Mouse (Mus musculus) spleen, postnatal 10 days (tissue): ENCODE measurements around the gene Pde7b.

ENCODE experiments used
- DNase-seq, 2 experiments: peaks; one replicate each; pipeline ENCODE4 v3.0.0; 2021 to 2022; ENCODE audit warnings: low spot score in 2 of 2

Pde7b gene

DNA sequence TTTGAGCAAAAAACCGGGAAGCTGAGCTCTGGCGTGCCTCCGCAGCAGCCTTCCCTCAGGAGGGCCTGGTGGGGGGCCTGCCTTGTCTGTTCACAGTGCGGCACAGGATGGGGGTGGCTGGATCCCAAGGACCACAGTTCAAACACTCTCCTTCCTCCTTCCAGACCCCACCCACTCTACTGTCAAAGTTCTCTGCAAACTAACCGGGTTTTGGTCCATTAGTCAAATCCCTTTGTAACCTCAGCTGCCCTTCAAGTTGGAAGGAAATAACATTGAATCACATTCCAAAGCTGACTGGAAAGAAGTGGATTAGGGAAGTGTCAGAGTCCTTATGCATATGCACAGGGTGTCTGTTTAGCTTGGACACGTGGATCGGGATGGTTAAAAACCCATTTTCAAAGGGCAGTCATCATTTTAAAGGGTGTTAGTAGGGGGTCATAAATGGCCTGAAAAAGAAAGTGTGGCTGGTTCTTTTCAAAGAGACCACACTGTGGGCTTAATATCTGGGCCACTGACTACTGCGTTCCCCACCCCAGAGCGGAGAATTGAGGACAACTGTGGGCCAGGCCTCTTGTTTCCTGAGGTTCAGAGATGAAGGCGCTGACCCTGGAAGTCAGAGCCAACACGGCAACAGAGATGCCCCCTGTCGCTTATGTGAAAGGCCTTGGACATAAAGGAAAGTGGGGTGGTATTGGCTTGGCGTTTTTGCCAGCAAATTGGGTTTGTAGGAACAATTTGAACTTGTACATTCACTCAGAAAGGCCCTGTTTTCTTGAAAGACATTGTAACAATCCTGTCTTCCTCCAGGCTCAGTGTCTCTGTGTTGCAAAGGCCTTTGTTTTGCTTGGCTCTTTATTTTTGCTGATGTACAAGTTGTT lies 175.8 kb downstream of the Pde7b start:
- no peak for DNase-seq

DNA sequence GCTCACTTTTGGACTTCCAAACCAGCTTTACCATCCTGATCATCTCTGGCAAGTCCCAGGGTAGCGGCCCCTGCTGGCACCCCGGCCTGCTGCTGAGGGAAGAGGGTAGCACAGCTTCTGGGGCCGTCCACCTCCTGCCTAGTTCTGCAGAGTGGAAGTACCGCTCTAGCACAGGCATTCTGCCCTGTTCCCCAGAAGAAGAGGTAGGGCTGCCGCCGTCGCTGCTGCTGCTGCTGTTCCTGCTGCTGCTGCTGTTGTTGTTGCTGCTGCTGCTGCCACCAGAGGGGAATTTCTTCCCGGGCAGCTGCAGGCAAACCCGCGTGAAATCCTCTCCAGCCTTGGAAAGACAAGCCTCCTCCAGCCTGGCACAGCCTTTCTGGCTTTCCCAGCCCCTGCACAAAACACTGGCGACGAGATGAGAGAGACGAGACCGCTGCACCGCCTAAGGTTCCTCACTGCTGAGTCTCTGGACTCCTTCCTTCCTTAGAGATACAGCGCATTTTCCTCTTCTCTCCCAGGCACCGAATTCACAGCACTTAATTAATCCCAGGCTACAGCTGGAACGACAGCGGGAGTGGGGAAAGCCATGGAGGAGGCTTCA lies 176.8 kb downstream of the Pde7b start:
- peak in 1 of 2 experiments; percentile 21 for DNase-seq

DNA sequence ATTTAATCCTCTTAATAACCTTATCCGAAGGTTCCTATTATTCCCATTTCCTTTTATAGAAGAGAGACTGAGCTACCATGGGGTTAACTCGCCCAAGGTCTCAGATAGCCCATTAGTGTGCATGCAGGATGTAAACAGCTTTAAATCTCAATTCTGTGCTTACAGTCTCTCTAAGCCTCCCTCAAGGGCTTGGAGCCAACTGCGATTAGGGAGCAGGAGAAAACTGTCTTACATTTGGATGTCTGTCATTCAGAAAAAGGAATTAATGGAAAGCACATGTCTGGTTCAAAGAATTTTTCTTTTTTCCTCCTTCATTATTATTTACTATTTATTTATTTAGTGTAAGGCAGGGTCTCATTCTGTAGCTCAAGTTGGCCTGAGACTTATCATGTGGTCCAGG lies 181.8 kb downstream of the Pde7b start:
- no peak for DNase-seq

DNA sequence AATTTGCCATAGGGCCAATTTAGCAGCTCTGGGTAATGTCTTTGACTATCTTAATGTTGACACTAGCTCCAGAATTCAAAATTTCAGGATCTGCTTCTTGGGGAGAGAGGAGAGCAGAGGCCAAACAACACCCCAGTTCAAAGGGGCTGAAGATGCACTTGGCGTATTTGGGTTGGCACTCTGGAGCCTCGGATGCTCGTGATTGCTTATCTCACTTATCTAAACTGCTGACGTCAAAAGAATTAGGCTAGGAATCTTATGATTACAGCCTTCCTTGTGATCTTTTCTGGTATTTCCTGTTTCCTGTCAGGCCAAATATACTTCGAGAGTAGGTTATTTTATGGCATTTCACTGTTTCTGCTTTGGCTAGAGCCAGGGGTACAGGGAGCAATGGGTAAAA lies 191.1 kb downstream of the Pde7b start:
- DNase-seq: no peak

DNA sequence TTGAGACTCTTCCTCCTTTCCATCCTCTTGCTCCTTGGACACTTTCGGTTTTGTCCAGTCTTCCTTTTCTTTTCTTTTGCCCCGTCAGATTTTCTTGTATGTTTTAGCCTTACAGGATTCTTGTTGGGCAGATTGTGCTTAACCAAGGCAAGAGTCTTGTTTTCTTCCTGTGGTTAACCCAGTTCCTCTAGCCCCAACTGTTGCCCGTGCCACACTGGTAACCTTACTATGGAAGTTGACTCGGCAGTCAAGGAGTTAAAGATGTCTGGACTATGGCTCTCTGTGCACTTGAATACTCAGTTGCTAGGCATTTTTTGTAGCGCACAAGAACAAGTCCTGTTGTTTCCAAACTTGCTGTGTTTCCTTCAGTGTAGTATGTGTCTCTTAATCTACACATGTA lies 193.0 kb downstream of the Pde7b start:
- DNase-seq: no peak

DNA sequence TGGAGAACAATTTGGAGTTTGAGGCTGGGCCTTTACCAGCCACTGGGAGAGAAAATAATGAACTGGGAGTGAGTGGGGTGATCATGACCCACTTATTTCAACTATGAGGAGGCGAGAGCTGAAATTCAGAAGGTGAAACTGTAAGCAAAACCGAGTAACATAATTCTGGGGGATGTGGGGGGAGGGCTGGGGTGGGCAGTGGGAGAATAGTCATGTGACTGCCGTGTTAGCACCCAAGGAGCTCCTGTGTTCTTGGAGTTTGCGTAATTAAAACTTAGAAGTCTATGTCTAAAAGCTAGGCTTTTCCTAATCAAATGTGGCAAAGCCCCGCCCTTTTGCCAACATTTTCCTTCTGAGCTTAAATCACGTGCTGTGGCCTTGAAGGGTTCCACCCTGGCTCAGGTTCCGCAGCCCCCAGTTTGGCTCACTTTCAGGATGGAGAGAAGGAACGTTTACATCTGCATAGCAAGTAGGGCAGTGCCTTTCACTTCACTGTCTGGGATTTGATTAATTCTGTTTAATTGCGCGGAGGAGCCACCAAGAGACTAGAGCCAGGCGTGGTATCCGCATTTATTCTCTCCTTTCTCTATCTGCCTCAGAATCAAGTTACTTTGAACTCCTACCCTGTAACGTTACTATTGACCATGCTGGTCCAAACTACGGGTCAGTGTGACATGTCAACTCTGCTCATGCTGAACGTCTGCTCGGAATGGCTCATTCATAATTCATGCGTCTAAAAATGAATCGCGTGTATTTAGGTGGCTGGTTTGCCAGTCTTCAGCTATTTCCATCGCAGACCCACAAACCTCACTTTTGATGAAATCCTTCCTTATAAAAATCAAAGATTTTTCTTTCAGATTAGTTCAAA lies 196.1 kb downstream of the Pde7b start:
- DNase-seq: no peak

DNA sequence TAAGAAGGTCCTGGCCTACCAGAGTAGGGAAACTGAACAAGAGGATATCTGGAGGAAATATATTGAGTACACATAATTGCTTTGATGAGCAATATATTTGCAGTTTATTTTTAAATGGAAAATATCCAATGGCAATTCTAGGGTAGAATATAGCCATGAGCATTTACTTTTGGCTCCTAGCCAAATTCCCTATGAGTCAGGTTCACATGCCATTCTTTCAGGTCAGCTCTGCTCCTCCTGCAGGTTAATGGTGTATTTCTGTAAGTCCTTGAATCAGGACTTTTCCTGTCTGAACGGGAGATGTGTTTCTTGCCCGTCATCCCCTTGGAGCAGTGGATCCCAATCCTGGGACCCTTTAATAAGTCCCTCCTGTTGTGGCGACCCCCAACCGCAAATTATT lies 197.1 kb downstream of the Pde7b start:
- no peak for DNase-seq

DNA sequence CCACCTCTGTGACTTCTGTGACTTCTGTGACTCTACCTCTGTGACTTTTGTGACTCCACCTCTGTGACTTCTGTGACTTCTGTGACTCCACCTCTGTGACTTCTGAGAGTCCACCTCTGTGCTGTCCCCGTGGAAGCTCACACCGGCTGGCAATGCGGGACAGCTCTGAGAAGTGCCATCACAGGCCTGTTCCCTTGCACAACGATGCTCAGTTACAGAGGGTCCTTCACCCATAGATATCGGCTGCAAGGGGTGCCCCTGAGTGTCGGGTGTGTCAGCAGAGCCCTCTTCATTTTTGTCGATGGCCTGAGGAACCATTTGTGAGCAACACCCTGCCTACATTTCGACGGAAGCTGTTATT lies 206.4 kb downstream of the Pde7b start:
- DNase-seq: no peak

DNA sequence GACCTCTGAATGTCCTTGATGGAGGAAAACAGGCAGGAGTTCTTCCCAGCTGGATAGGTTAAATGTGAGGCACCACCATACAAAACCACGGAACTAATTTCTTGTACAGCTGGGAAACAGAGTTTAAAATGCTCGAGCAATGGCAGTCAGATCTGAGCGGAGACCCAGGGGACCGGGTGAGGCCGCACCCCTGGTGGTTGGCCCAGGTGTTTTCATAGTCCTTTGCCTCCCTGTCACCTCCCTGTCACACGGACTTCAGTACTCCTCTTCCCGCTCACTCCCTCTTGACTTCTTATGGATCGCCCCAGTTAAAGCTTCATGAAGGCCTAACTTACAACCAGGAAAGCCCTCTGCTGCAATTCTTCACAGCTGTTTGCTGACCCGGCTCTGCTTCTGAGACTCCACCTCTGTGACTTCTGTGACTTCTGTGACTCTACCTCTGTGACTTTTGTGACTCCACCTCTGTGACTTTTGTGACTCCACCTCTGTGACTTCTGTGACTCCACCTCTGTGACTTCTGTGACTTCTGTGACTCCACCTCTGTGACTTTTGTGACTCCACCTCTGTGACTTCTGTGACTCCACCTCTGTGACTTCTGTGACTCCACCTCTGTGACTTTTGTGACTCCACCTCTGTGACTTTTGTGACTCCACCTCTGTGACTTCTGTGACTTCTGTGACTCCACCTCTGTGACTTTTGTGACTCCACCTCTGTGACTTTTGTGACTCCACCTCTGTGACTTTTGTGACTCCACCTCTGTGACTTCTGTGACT lies 206.9 kb downstream of the Pde7b start:
- peak in 1 of 2 experiments; percentile 22 for DNase-seq

DNA sequence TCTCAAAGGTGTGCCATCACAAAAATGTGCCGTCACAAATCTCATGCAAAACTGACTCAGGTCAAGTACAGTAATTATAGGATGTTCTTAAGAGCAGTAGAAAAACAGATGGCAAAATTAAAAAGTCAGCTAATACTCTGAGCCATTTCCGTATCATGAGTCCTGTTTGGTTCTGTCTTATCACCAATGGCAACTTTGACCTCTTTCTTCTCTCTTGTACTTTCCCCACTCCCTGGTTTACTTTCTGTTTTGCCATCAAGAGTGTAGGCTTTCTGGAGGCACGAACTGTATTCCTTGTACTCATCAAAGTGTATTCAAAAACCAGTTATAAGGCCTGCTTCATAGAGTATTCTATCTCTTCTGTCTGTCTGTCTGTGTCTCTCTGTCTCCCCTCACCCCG lies 211.0 kb downstream of the Pde7b start:
- no peak for DNase-seq

DNA sequence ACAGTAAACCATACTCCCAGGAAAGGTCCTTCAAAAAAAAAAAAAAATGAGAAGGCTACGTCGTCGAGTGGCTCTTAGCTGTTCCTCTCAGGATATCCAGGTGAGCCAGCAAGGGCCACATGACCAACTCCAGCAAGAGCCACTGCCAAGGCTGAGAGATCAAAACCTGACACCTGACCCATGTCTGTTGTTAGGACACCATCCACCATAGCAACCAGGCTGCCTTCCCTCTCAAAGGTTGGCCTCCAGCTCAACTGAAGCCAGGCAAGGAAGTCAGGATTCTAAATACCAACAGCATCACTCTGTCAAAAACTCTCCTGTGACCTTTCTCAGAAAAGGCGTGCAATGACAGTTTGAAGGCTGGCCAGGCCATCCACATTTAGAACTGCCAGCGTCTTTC lies 211.4 kb downstream of the Pde7b start:
- DNase-seq: no peak

DNA sequence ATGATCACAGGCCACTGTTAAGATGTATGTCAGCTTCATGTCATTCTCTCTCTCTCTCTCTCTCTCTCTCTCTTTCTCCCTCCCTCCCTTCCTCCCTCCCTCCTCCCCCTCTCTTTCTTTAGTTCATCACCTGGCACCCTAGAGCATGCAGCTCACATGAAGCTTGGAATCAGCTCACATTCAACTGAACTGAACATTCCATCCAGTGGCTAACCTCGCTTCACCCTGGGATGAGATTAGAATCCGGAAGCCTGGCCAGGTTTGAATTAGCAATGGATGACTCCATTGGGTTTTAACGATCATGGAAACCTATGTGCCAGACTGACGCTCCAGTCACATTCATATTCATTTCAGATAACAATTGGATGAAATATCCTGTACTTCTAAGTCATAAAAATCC lies 215.1 kb downstream of the Pde7b start:
- DNase-seq: no peak

DNA sequence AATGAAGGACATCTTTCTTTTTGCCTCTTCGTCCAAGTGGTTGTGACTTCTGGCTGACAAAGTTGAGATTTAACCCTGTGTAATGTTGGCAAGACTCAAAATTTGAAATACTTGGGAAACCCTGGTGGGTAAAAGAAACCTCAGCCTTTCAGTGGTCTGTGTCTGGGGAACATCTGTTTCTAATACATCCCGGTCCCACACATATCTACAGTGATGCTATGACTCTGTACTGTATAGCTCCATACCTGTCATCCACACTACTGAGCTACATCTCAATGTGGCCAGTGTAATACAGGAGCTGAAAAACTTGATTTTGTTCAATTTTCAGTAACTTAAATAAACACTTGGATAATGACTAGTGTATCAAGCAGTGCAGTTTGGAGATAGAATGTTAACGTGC lies 216.4 kb downstream of the Pde7b start:
- DNase-seq: no peak

DNA sequence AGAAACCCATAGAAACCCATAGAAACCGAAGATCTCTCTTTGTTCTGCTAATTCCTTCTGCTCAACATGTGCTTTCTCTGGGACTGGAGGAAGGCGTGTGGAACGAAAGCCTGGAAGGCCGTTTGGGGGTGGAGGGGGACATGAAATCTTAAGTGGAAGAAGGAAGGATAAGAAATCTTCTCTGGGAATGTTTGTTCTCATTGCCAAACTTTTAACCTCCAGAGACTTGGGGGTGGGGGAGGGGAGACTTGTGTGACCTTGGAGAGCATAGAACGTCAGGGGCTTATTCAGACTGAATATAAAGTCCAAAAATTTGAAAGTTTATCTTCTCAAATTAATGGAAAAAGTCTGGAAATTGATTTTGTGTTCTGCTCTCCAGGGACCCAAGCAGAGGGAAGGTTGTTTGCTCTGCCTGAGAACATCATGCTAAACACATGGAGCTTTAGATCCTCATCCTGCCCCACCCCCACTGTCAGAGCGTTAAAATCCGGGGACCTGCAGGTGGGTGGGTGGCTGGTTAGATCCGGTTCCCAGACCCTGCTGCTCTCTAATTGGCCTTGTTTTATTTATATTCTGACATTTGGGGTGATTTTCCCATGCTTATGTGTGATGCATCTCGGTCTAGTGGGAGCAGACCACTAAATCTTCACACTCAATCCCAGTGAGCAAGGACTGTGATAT lies 217.0 kb downstream of the Pde7b start:
- DNase-seq: no peak

DNA sequence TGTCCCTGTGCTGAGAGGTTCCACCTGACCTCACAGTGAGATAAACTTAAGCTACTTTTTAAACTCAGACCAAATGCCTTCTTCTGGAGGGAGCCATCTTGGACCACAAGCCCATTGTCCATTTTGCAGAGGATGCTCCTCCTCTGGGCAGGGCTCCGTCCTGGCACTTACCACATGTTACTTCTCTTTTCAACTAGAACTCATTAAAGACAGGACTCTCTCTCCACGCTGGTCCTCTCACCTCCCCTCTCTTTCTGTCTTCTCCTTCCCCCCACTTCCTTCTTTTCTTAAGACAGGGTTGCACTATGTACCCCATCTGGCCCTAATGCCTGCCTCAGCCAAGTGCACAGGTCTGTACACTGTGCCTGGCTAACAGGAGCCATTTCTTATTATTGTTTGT lies 217.8 kb downstream of the Pde7b start:
- DNase-seq: no peak

DNA sequence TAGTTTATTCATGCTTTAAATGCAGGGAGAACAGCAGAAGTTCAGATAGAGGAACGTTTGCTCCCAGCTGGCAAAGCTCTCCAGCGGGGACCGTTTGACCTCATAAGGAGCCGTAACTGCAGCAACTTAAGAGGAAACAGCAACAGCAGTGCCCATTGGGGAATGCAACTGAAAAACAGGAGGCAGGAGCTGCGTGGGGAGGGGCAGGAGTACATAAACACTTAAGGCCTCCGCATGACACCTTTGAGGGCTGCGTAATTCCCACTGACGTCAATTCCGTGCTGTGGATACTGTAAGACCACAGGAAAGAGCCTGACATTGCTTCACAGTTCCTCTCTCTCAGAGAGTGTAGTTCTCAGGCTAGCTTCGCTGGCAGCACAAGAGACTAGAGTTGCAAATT lies 219.4 kb downstream of the Pde7b start:
- no peak for DNase-seq

DNA sequence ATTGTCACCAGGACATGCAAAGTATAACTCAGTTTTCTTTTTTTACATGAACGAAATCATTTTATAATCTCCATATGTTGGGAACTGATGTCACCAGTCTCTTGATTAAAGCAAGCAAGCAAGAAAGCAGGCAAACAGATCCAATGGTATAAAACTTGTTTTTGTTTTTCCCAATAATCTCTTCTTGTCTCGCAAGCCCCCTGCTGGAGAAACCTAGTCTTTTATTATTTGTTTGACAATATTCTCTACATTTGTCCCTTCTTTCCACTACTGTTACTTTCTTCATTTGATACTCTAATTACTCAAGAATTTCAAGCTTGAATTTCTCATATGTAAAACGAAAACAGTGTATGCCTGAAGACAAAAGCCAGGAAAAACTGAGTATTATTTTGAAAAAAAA lies 220.1 kb downstream of the Pde7b start:
- no peak for DNase-seq

DNA sequence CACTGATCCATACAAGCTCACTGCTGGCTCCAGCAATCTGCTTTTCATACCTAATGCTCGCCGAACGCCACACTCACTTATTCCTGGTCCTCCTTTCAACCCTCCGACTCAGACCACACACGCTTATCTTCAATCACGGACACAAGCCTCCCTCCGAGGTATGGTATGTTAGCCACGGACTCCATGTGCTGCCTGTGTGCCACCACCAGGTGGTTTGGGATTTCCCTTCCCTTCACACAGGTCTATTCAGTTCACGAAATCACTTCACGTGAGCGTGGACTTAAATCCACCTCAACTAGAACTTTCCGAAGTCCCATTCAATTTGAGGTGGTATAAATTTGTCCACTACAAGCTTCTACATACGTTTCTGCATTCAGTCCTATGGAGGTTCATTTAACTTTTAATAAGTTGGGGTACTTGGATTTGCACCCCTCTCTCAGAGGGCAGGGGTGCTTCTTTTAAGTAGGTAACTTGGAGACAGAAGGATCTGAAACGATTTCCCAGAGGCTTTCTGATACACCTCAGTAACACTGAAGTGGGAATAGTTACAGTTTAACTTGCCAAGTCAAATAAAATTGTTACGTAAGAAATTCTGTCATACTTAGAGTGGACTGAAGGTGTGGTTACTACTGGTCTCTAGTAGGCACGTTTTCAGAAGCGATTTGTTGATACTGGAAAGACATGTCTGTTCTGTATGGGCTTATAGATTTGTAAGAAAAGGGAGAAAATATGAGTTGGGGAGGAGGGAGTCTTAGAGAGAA lies 221.4 kb downstream of the Pde7b start:
- DNase-seq: no peak

DNA sequence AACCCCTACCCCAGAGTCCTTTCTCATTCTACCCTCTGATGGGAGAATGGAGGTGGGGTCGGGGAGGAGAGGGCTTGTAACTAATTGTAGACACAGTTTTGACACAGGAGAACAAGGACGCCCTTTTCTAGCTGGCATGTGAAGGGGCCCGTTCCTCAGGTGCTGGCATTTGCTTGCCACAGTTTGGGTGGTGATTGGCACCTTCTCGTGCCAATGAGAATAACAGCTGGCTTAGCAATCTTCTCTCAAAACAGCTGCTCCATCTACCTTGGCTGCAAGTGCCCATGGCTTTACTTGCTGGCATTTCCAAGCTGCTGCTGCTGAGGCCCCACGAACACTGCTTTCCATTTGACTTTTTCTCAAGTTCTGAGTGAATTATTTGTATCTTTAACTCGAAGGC lies 223.7 kb downstream of the Pde7b start:
- DNase-seq: no peak

DNA sequence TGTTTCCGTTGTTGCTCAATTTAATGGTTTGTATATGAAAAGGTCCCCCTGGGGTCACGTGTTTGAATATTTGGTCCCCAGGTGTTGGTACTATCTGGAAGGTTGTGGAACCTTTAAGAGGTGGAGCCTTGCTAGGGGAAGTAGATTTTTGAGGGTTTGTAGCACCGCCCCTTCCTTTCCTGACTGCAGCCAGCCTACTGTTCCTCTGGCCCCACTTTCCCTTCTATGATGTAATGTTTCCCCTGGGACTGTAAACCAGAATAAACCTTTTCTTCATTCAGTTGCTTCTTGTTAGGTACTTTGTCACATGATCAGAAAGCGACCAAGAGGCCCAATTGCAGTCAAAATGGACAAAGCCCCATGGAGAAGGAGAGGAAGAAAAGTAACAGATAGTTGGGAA lies 229.8 kb downstream of the Pde7b start:
- DNase-seq: no peak
